Mouse (Mus musculus) layer of hippocampus, postnatal 36 days (tissue): ENCODE measurements around the gene Tssk6. TPM values are rescaled to one million over a fixed set of nuclear protein-coding genes. Genes with fewer than 3 reads are reported as not detected.
A peak's percentile ranks its signal among the peaks of the same experiment; 100 is the strongest.

Source experiments
- DNase-seq, 2 experiments: peaks; one replicate each; pipeline ENCODE4 v3.0.0; 2022
- total RNA-seq, 2 experiments: library from RNA; stranded (reverse); gene quantifications; 2 replicates each; pipeline ENCODE4 v1.2.3; 2021

Tssk6 gene
- total RNA-seq, result under 1 TPM in 1 of 2 experiments, not detected in 1; 0.76 TPM

GRCm38 (mm10) chr8:69902163-69903062 lies at the start of gene Tssk6, which contains the start of the genes Ndufa13 and Yjefn3:
Tssk6 (plus strand) TSS chr8:69902184.
Ndufa13 (minus strand) TSS chr8:69902558.
Yjefn3 (minus strand) TSS chr8:69902712.
- DNase-seq, result peak in 1 of 2 experiments; percentile 36

DNA sequence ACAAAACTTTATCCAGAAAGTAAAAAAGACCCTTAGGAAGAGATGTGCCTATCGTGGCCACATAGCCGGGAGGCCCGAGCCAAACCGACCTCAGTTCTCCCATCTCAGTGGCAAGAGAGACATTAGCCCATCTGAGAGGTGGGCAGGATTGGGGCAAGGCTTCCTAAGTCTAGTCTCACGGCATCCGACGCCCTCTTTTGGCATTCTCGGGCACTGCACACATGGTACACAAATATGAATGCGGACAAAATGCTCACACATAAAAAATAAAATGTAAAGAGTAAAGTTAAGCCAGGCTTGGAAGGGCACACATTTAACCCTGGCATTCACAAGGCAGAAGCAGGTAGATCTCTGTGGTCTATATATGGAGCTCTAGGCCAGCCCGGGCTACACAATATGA lies 48.1 kb upstream of the Tssk6 start:
- DNase-seq, result no peak

- no peak for DNase-seq
These were observed 41.2 kb upstream of the Tssk6 start for GRCm38 (mm10) chr8:69860807-69861206.

DNA sequence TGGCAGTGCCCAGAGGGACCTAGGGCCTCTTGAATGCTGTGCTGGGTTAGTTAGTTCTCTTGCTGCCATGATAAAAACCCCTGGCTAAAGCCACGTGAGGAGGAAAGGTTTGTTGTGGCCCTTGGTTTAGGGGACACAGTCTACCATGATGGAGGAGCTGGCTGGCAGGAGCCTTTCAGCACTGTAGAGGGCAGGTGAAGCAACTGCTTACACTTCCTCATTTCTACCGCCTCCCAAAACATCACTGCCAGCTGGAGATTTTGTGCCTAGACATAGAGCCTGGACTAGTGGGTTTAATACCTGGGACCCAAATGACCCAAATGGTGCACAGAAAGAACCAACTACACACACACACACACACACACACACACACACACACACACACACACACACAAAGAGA lies 40.7 kb upstream of the Tssk6 start:
- DNase-seq, result no peak

- no peak for DNase-seq
These were observed 38.5 kb upstream of the Tssk6 start for GRCm38 (mm10) chr8:69863387-69864020.

DNA sequence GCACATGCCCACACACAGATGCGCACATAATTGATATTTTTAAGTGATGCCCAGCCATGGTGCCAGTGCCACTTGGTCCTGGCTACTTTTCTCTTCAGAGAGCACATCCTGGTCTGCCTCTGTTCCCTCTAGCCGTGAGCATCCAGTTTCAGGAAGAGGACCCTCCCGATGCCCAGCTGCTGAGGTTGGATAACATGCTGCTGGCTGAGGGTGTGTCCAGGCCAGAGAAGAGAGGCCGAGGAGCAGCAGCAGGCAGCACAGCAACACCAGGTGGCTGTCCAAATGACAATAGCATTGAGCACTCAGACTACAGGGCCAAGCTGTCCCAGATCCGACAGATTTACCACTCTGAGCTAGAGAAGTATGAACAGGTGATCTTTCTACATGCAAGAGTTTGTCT lies 37.8 kb upstream of the Tssk6 start:
- DNase-seq, result no peak

DNA sequence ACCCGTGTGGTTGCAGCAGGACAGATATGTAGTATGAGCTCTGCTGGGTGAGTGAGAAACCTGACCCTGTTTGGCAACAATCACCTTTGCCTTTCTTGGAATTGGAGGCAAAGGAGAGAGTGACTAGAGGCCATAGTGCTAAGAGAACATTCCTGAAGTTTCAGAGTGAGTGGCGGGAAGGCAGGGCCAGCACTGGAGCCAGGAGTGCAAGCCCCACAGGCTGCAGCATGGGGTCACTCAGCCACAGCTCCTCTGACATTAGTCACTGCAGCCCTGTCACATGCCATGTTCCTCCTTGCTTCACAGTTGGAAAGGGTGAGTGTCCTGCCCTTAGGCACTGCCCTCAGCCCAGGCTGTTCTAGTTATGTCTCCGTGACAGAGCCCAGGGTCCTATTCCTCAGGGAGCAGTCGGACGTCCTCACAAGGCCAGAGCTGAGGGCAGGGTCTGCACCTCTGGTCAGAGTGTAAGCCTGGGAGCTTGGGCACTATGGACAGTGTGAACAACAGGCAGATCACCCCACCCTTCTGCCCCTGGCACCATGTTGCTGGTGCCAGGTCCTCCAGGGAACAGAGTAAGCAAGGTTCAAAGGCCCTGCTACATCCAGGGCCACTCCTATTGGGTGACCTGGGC lies 34.2 kb upstream of the Tssk6 start:
- DNase-seq, result no peak

GRCm38 (mm10) chr8:69870003-69870765 lies 31.8 kb upstream of the Tssk6 start:
- DNase-seq, result no peak

DNA sequence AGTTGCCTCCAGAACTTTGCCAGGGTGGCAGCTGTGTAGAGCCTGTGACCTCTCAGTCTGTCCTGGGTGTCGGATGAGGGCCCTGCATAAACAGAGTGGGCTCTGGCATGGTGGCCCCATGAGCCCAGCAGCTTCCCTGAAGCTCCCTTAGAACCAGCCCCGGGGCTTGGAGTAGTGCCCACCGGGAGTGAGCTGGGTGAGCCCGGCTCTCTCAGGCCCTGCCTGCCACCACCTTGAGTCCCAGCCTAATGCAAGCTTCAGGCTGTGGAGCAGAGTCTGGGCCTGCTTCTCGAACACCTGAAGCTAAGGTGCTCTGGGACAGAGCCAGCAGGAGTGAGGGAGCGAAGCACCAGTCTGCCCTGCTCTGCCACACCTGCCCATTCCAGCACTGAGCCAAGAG lies 31.1 kb upstream of the Tssk6 start:
- no peak for DNase-seq

GRCm38 (mm10) chr8:69874155-69874554 lies 27.8 kb upstream of the Tssk6 start:
- peak; percentile 62 for DNase-seq

- DNase-seq, result no peak
These were observed 27.3 kb upstream of the Tssk6 start for GRCm38 (mm10) chr8:69874654-69875053.

- DNase-seq, result no peak
These were observed 25.9 kb upstream of the Tssk6 start for GRCm38 (mm10) chr8:69876097-69876496.

- no peak for DNase-seq
These were observed 25.0 kb upstream of the Tssk6 start for GRCm38 (mm10) chr8:69876967-69877366.

GRCm38 (mm10) chr8:69877396-69877795 lies 24.6 kb upstream of the Tssk6 start:
- DNase-seq, result no peak

GRCm38 (mm10) chr8:69877992-69878391 lies 24.0 kb upstream of the Tssk6 start:
- DNase-seq, result no peak

- no peak for DNase-seq
These were observed 22.3 kb upstream of the Tssk6 start for GRCm38 (mm10) chr8:69879678-69880077.

DNA sequence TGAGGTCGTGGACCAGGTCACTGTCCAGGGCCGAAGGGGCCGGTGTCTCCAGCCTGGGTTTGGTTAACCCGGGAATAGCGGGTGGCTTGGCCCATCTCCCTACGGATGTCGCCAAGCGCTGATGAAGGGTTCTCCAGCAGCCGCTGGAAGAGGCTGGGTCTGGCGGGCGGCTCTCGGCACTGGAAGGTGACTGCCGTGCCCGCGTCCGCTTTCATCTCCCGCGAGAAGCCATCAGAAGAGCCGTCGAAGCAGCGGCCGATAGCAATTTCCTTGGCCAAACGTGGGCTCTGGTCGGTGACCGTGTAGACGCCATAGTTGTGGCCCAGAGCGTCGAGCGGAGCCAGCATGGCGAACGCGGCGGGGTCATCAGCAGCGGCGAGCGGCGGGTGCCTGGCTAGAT lies 21.1 kb upstream of the Tssk6 start:
- no peak for DNase-seq

DNA sequence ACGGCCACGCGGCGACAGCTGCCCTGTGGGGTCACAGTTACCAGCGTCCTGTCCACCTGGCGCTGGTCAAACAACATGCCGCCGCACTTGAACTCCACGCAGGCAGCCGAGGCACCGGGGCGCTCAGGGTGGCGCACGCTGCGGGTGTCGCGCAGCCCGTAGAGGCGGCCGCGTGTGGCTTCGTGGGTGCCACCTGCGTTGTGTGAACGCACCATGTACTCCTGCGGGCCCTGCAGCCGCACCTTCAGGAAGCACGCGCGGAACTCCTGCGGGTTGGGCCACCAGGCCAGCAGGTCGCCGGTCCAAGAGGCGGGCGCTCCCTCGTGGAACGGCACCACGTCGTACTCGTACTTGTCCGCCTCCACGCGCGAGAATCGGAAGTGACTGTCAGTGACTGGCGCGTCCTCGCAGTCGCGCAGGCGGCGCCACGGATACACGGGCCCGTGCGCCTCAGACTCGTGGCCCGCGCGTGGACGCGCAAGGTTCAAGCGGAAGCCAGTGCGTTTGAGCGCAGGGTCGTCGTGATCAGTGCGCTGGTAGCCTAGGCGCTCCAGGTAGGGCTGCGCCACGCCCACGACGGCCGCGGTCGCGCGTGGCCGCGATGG lies 20.6 kb upstream of the Tssk6 start:
- no peak for DNase-seq

DNA sequence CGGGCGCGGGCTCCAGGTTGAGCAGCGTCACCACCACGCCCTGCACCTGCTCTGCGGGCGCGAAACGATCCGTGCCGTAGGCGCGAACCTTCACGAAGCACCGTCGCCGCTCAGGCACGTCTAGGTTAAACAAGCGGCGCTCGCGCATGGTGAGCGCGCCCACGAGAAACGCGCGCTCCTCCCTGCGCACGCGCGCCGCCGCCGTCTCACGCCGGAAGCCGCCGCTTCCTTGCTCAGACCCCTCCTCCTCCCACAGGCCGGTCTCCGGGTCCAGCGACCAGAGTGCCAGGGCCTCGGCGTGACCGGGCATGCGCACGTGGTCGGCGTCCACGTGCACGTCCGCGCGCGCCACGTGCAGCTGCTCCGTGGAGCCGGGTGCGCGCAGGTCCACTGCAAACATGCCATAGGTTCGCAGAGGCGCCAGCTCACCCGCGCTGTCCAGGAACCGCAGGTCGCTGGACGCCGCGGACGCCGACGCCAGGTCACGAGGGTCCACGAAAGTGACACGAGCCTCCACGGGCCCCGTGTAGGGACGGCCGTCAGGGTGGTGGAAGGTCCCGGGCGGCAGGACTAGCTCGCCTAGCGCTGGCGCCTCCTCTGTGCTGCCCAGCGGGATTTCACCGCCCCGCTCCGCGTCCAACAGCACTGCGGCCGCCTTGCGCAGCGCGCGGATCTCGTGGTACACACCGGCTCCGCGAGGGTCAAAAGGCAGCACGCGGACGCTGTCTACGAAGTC lies 19.8 kb upstream of the Tssk6 start:
- peak; percentile 33 to 49 for DNase-seq

- no peak for DNase-seq
These were observed 19.0 kb upstream of the Tssk6 start for GRCm38 (mm10) chr8:69882833-69883600.
